Mouse (Mus musculus) lung, postnatal 4 days (tissue): ENCODE data around the gene Hdac4.

ENCODE experiments used
- DNase-seq, 2 experiments: peaks; one replicate each; pipeline ENCODE4 v3.0.0; 2021

The Hdac4 gene

GRCm38 (mm10) chr1:91915961-91916360 is 279.5 kb downstream of the Hdac4 start:
- no peak for DNase-seq

- DNase-seq, result no peak
Observed at GRCm38 (mm10) chr1:91914648-91915047, 280.9 kb downstream of the Hdac4 start.

GRCm38 (mm10) chr1:91913850-91914249 is 281.6 kb downstream of the Hdac4 start:
- DNase-seq, result peak; percentile 58 to 64

- peak in 1 of 2 experiments; percentile 56 for DNase-seq
Observed at GRCm38 (mm10) chr1:91912227-91913119, 283.0 kb downstream of the Hdac4 start.

GRCm38 (mm10) chr1:91905268-91905667 is 290.2 kb downstream of the Hdac4 start:
- peak in 1 of 2 experiments; percentile 12 for DNase-seq

- DNase-seq, result peak; percentile 50 to 56
Observed at GRCm38 (mm10) chr1:91903241-91903981, 292.1 kb downstream of the Hdac4 start.

- peak in 1 of 2 experiments; percentile 24 for DNase-seq
Observed at GRCm38 (mm10) chr1:91897078-91897477, 298.4 kb downstream of the Hdac4 start.

- DNase-seq, result no peak
Observed at GRCm38 (mm10) chr1:91894286-91894685, 301.2 kb downstream of the Hdac4 start.

- DNase-seq, result no peak
Observed at GRCm38 (mm10) chr1:91893598-91893997, 301.9 kb downstream of the Hdac4 start.

- DNase-seq, result peak in 1 of 2 experiments; percentile 26
Observed at GRCm38 (mm10) chr1:91883115-91883514, 312.4 kb downstream of the Hdac4 start.

GRCm38 (mm10) chr1:91880899-91881298 is 314.6 kb downstream of the Hdac4 start:
- no peak for DNase-seq

GRCm38 (mm10) chr1:91880156-91880555 is 315.3 kb downstream of the Hdac4 start:
- no peak for DNase-seq
